Mouse (Mus musculus): Measurements from ENCODE around the gene Dgkz.

DNA sequence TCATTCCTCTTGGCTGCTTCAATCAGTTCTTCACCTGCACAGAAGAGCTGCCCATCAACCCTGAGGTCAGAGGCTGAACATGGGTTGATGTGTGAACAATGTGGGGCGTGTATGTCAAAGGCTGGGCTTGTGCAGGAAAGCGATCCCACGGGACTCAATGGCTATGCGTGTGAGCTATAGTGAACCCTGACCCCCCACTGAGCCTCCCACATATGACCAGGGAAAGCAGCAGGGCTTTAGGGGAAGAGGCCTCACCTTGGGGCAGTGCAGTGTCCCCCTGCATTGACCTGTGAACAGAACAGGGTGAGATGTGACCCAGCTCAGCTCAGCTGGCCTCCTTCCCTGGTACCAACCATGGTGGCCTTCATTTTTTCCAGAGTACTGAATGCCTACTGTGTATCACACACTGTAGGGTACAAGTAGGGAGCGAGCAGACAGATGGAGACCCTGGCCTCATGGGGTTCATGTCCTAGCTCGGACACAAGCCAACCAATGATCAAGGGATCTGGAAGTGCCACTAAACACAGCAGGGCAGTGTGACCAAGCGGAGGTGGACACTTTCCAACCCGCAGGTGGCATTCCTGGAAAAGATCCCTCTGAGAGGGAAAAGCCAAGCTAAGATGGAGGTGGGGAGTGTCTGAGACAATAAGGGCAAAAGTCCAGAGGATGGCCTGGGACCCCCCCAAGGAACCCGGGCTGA is 40.7 kb downstream of the Dgkz start:
- TF ChIP-seq POLR2A (IDR thresholded peaks at IDR 0.05; ENCODE audit: borderline replicate concordance, low read depth, low read length) (no peak), CTCF (IDR thresholded peaks at IDR 0.05; ENCODE audit: low read depth, low read length) (no peak)
